Mouse (Mus musculus): ENCODE measurements around the gene Prrc2b.

GRCm38 (mm10) chr2:32162646-32163045 is 11.8 kb downstream of the Prrc2b start:
- TF ChIP-seq CTCF (IDR thresholded peaks at IDR 0.05; ENCODE audit: control insufficient read depth, insufficient read depth, insufficient replicate concordance, low read depth, low read length) (no peak), POLR2A (IDR thresholded peaks at IDR 0.05; ENCODE audit: control insufficient read depth, low read depth, low read length) (no peak)

All from testis, adult 2 months (tissue).